Mouse (Mus musculus) bone marrow macrophage, adult 2 months (primary cell): ENCODE results near the gene Lgals3bp.

Experiments used
- CTCF ChIP-seq: IDR thresholded peaks from 2 replicates; pipeline ENCODE4 v1.5.1; 2012; ENCODE audit warnings: low read depth, mild to moderate bottlenecking, low read length, moderate library complexity
- POLR2A ChIP-seq: IDR thresholded peaks from 2 replicates; pipeline ENCODE4 v1.6.1; 2012; ENCODE audit warnings: mild to moderate bottlenecking, low read depth, low read length, borderline replicate concordance

DNA sequence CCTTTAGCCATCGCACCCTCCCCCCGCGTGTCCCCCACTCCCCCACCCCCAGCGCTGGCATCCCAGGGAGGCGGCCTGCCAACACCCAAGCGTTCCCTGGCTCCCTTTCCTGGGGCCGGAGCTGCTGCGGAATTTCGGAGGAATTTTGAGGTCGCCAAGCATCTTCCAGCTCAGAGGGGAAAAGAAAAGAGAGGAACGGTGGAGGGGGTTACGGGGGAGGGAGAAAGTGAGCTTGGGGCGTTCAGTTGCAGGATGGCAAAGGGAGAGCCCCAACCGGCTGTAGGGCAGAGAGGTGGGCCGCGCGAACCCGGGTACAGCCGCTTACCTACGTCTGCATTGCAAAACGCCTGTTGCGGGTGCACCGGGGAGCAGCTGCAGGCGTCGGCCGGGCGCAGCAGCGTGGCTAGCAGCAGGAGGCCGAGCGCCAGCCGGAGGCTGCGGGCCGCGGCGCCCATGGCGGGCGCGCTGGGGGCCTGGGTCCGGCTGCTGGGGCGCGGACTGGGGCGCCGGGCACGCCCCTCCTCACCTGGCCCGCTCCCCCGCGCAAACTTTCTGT, 47.2 kb downstream of the Lgals3bp start:
- TF ChIP-seq CTCF (no peak), POLR2A (no peak)
